Mouse (Mus musculus) mouse trophoblast stem cell (cell line): ENCODE data around the gene Gm33543.

Source experiments
- in situ Hi-C, 2 experiments: fragments of 300-500 bp; cut with MseI, MboI; formaldehyde crosslinking; loops; 2 replicates in 1 of 2; 3 replicates in 1 of 2; pipeline ENCODE4 v1.15.1; 2025

Gene Gm33543

DNA sequence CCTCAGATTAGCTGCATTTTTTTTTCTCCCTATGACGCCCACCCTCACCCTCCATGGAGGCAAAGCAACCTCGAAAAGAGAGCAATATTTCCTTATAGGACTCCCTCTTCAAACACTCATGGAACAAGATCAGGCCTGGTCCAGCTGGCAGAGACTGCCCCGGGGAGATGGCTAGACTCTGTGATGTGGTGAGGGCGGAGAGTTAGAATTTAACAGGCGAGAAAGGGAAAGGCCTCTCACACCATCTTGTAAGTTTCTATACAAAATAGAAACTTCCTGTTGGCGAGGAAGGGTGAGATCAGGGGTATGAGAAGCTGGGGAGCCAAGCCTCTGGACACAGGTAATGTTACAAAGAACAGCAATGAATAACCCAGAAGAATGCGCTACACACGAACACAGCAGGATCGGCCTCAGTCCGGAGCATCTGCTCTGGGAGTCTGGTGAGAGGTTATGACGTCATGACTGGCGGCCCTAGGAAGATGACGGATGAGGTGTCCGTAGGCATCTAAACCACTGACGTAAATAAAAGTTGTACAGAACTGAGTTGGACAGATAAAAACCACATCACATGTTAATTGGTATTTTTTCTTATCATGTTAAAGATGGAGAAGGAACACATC is 64.9 kb downstream of the Gm33543 start:
- in situ Hi-C loops, result no loop called here

DNA sequence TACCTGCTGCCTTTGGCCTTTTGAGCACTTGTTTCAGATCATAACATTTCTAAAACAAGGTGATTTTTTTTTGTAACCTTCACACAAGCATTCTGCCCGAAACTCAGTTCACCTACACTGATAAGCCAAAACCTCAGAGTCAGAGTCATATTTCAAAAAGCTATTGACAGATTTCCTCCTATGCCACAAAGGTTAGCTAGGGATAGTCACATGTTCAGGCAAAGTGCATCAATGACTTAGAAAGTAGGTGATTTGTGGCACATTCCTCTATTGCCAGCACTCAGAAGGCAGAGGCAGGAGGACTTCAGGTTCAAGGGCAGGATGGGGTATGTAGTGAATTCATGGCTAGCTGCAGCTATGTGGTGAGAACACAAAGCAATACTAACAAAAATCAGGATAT is 65.7 kb downstream of the Gm33543 start:
- in situ Hi-C loops, result no loop called here

DNA sequence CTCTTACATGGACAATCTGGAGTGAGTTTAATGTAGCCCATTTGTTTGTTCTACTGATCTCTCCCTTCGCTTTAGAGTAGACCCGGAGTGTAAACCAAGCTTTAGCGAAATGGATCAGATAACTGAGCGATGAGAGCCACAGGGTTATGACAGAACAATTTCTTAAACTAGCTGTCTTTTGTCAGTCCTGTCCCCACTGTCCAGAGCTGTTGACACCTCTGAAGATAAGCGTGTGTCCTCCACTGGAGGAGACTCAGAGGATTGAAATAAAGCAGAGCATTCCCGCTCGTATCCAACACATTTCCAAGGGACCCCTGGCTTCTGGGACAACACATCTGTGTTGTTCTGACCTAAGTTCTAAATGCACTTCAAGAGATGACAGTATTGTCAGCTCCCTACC is 67.9 kb downstream of the Gm33543 start:
- in situ Hi-C loops, result no loop called here

- in situ Hi-C loops, result no loop called here
These were observed 68.6 kb downstream of the Gm33543 start for GRCm38 (mm10) chr10:95774001-95774628.
